Mouse (Mus musculus) activated CD4-positive, CD25-positive, alpha-beta regulatory T cell, adult 9 weeks (primary cell): ENCODE data around the gene Phtf2. TPM values are rescaled to one million over a fixed set of nuclear protein-coding genes. Genes with fewer than 3 reads are reported as not detected.

Experiments
- polyA plus RNA-seq: library from polyadenylated mRNA; unstranded; fragments of 100-300 nt; shearing (Covaris generic); gene quantifications from one replicate; pipeline ENCODE4 v1.2.1, GENCODE M21; 2017

Phtf2 gene
- 59.2 TPM for polyA plus RNA-seq

GRCm38 (mm10) chr5:20881915-20882800, at the start of gene Phtf2, which contains the start of gene Tmem60:
Gene Phtf2, minus strand, starts transcription at chr5:20882124.
Gene Tmem60, plus strand, starts transcription at chr5:20882191.

Other genes starting within 250 kb of the Phtf2 start
- gene Tmem60, start 67 bp upstream of the Phtf2 start, polyA plus RNA-seq = 49.6 TPM
- 19.8 TPM for gene Rsbn1l, start 74.3 kb upstream of the Phtf2 start, polyA plus RNA-seq
- gene Ptpn12, start 173.8 kb upstream of the Phtf2 start, polyA plus RNA-seq = 5.0 TPM